Mouse (Mus musculus): ENCODE results near the gene Ccdc155. TPM values are rescaled to one million over a fixed set of nuclear protein-coding genes. Genes with fewer than 3 reads are reported as not detected.

Ccdc155 gene
- polyA plus RNA-seq, 1 experiment, result not detected

DNA sequence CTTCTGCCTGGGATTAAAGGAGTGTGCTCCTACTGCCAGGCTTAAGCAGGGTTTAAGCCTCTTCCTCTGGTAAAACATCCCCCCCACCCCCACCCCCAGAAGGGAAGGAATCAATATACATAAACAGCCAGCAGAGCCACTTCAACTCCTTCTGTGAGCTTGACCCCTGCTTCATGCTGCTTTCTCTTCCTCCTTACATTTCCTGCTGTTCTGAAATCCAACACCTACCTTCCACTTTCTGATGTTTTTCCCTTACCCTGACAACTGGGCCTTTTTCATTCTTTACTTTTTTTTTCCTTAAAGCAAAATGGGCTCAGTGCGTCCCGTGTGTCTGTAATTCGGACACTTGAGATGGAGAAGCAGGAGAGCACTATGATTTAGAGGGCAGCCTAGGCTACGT lies 54.4 kb downstream of the Ccdc155 start:
- Histone ChIP-seq H3K4me3 (ENCODE audit: insufficient read depth, poor library complexity, severe bottlenecking) (no peak overlapping the region), H3K79me3 (ENCODE audit: low read depth) (no peaks in the 10 kb centered on the region), H3ac (ENCODE audit: control insufficient read depth, insufficient read length, low read depth) (no peak overlapping the region), H3K79me2 (ENCODE audit: control insufficient read depth, insufficient read depth) (peaks cover 6% of the 10 kb centered on the region), H3K27me3 (ENCODE audit: control insufficient read depth, insufficient read depth, insufficient read length) (no peaks in the 10 kb centered on the region), H3K36me3 (ENCODE audit: control insufficient read depth, insufficient read depth) (no peaks in the 10 kb centered on the region)
- TF ChIP-seq USF1 (IDR thresholded peaks at IDR 0.05; ENCODE audit: low read depth), result no peak
- TF ChIP-seq FOSL1 (IDR thresholded peaks at IDR 0.05; ENCODE audit: insufficient read depth, low read length, poor library complexity, severe bottlenecking), result no peak
- no peak for TF ChIP-seq MAX (IDR thresholded peaks at IDR 0.05)
- no peak for TF ChIP-seq MYOG (IDR thresholded peaks at IDR 0.05; ENCODE audit: control insufficient read depth, extremely low read depth, insufficient read length)
- TF ChIP-seq CTCF (IDR thresholded peaks at IDR 0.05; ENCODE audit: control insufficient read depth, insufficient read depth, insufficient read length), result no peak
- TF ChIP-seq MYOD1 (IDR thresholded peaks at IDR 0.05; ENCODE audit: control insufficient read depth, insufficient read length, low read depth), result no peak
- no peak for TF ChIP-seq CEBPB (IDR thresholded peaks at IDR 0.05; ENCODE audit: low read depth)

DNA sequence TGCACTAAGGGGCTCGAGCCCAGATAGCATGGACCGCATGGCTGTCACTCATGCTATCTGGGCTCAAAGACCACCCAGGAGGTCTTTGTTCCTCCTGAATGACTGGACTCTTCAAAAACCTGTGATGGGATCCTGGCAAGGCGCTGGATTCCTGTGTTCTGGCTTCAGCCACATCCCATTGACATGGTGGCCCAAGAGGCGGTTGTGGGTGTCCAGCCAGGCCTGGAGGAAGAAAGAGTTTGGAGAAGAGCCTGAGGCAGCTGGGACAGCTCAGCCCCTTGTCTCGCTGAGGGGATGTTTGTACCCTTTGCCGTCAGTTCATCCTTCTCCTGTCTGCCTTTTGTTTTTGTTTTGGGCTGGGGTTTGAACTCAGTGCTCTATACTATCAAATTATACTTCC lies 55.1 kb downstream of the Ccdc155 start:
- Histone ChIP-seq H3K36me3 (ENCODE audit: control insufficient read depth, insufficient read depth) (no peaks in the 10 kb centered on the region), H3ac (ENCODE audit: control insufficient read depth, insufficient read length, low read depth) (no peak overlapping the region), H3K27me3 (ENCODE audit: control insufficient read depth, insufficient read depth, insufficient read length) (no peaks in the 10 kb centered on the region), H3K79me2 (ENCODE audit: control insufficient read depth, insufficient read depth) (peaks cover 6% of the 10 kb centered on the region), H3K79me3 (ENCODE audit: low read depth) (no peaks in the 10 kb centered on the region), H3K4me3 (ENCODE audit: insufficient read depth, poor library complexity, severe bottlenecking) (no peak overlapping the region)
- TF ChIP-seq MYOD1 (IDR thresholded peaks at IDR 0.05; ENCODE audit: control insufficient read depth, insufficient read length, low read depth), result no peak
- TF ChIP-seq MYOG (IDR thresholded peaks at IDR 0.05; ENCODE audit: control insufficient read depth, extremely low read depth, insufficient read length), result no peak
- no peak for TF ChIP-seq CEBPB (IDR thresholded peaks at IDR 0.05; ENCODE audit: low read depth)
- TF ChIP-seq FOSL1 (IDR thresholded peaks at IDR 0.05; ENCODE audit: insufficient read depth, low read length, poor library complexity, severe bottlenecking), result no peak
- TF ChIP-seq CTCF (IDR thresholded peaks at IDR 0.05; ENCODE audit: control insufficient read depth, insufficient read depth, insufficient read length), result no peak
- no peak for TF ChIP-seq USF1 (IDR thresholded peaks at IDR 0.05; ENCODE audit: low read depth)
- TF ChIP-seq MAX (IDR thresholded peaks at IDR 0.05), result no peak

DNA sequence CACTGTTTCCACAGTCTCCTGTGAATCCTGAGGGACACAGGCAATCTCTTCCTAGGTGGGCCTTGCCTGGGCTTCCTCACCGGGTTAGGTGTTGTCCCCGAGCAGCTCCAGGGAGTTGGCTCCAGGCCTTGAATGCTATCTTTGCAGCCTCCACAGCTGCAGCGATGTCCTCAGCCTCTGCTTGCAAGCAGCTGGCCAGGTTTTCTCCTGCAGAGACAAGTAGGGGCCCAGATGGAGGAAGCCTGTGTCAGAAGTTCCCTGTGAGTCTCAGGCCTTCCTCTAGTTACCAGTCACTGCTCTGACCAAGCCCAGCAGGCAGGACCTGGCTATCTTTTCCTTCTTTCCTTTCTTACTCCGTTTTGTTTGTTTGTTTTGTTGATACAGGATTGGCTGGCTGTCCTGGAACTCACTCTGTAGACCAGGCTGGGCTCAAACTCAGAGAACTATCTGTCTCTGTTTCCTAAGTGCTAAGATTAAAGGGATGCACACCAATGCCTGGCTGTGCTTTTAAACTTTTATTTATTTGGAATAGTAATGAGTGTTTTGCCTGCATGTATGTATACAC lies 56.1 kb downstream of the Ccdc155 start:
- H3K79me2 ChIP-seq (ENCODE audit: control insufficient read depth, insufficient read depth), result peaks cover 4% of the 10 kb centered on the region
- no peaks in the 10 kb centered on the region for H3K79me3 ChIP-seq (ENCODE audit: low read depth)
- no peak overlapping the region for H3K4me3 ChIP-seq (ENCODE audit: insufficient read depth, poor library complexity, severe bottlenecking)
- H3K36me3 ChIP-seq (ENCODE audit: control insufficient read depth, insufficient read depth), result no peaks in the 10 kb centered on the region
- H3K27me3 ChIP-seq (ENCODE audit: control insufficient read depth, insufficient read depth, insufficient read length), result no peaks in the 10 kb centered on the region
- no peak overlapping the region for H3ac ChIP-seq (ENCODE audit: control insufficient read depth, insufficient read length, low read depth)
- no peak for TF ChIP-seq FOSL1 (IDR thresholded peaks at IDR 0.05; ENCODE audit: insufficient read depth, low read length, poor library complexity, severe bottlenecking)

DNA sequence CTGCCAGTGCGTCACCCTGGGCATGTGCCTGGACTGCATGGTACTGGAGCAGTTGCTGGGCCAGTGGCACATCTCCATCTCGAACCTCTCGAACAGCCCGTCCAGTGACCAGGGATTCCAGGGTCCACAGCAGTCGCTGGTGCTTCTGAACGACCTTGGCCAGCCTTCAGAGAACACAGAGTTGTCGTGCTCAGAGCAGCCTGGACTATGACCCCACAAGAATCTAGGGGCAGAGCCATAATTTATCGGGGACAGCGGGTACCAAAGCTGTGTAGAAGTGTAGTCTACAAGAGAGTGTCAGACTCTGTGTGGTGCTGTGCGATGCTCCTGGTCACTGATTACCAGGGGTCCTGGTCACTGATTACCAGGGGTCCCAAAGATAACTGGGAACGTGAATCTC lies 56.8 kb downstream of the Ccdc155 start:
- no peak overlapping the region for H3ac ChIP-seq (ENCODE audit: control insufficient read depth, insufficient read length, low read depth)
- H3K27me3 ChIP-seq (ENCODE audit: control insufficient read depth, insufficient read depth, insufficient read length), result no peaks in the 10 kb centered on the region
- no peaks in the 10 kb centered on the region for H3K79me2 ChIP-seq (ENCODE audit: control insufficient read depth, insufficient read depth)
- no peak overlapping the region for H3K4me3 ChIP-seq (ENCODE audit: insufficient read depth, poor library complexity, severe bottlenecking)
- H3K36me3 ChIP-seq (ENCODE audit: control insufficient read depth, insufficient read depth), result no peaks in the 10 kb centered on the region
- H3K79me3 ChIP-seq (ENCODE audit: low read depth), result no peaks in the 10 kb centered on the region
- TF ChIP-seq MAX (IDR thresholded peaks at IDR 0.05) (no peak), CTCF (IDR thresholded peaks at IDR 0.05; ENCODE audit: control insufficient read depth, insufficient read depth, insufficient read length) (no peak), CEBPB (IDR thresholded peaks at IDR 0.05; ENCODE audit: low read depth) (no peak), USF1 (IDR thresholded peaks at IDR 0.05; ENCODE audit: low read depth) (no peak), MYOD1 (IDR thresholded peaks at IDR 0.05; ENCODE audit: control insufficient read depth, insufficient read length, low read depth) (no peak), MYOG (IDR thresholded peaks at IDR 0.05; ENCODE audit: control insufficient read depth, extremely low read depth, insufficient read length) (no peak), FOSL1 (IDR thresholded peaks at IDR 0.05; ENCODE audit: insufficient read depth, low read length, poor library complexity, severe bottlenecking) (no peak)

DNA sequence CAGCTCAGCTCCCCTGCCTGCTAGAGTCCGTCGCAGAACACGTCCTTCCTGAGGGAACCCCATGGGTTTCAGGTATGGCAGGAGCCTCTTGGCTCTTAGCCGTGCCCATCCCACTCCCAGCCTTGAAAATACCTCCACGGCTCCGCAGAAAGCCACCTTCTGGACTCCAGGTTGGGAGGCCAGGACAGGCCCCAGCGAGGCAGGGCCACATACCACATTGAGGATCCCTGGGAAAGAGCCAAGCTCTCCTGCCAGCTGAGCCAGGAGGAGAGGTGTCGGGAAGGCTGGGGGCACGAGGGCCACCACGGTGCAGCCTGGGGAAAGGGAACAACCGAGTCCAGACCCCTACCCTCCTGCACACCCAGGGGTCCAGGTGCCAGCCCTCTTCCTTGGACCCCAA lies 57.4 kb downstream of the Ccdc155 start:
- no peaks in the 10 kb centered on the region for H3K79me3 ChIP-seq (ENCODE audit: low read depth)
- no peaks in the 10 kb centered on the region for H3K27me3 ChIP-seq (ENCODE audit: control insufficient read depth, insufficient read depth, insufficient read length)
- no peaks in the 10 kb centered on the region for H3K36me3 ChIP-seq (ENCODE audit: control insufficient read depth, insufficient read depth)
- no peaks in the 10 kb centered on the region for H3K79me2 ChIP-seq (ENCODE audit: control insufficient read depth, insufficient read depth)
- no peak overlapping the region for H3ac ChIP-seq (ENCODE audit: control insufficient read depth, insufficient read length, low read depth)
- TF ChIP-seq MAX (IDR thresholded peaks at IDR 0.05) (no peak), CTCF (IDR thresholded peaks at IDR 0.05; ENCODE audit: control insufficient read depth, insufficient read depth, insufficient read length) (no peak), MYOD1 (IDR thresholded peaks at IDR 0.05; ENCODE audit: control insufficient read depth, insufficient read length, low read depth) (no peak), USF1 (IDR thresholded peaks at IDR 0.05; ENCODE audit: low read depth) (no peak), CEBPB (IDR thresholded peaks at IDR 0.05; ENCODE audit: low read depth) (no peak), FOSL1 (IDR thresholded peaks at IDR 0.05; ENCODE audit: insufficient read depth, low read length, poor library complexity, severe bottlenecking) (no peak), MYOG (IDR thresholded peaks at IDR 0.05; ENCODE audit: control insufficient read depth, extremely low read depth, insufficient read length) (no peak)
- H3K4me3 ChIP-seq (ENCODE audit: insufficient read depth, poor library complexity, severe bottlenecking), result no peak overlapping the region

DNA sequence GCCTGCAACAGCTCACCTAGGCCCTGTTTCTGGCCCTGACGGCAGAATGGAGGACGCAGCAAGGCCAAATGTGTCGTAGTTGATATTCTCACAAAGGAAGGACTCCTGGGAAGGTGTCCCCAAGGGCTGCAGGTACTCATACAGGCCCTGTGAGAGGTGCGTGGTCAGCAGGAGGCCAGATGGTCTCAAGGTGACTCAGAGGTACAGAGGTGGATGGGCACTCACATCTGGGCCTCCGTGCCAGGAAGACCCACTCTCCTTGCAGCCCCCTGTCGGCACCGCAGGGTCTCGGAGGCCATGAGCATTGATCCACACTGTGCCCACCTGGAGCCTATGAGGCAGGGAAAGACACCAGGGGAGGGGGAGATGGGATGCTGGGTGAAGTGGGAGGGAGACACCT lies 59.2 kb downstream of the Ccdc155 start:
- Histone ChIP-seq H3ac (ENCODE audit: control insufficient read depth, insufficient read length, low read depth) (no peak overlapping the region), H3K27me3 (ENCODE audit: control insufficient read depth, insufficient read depth, insufficient read length) (no peaks in the 10 kb centered on the region), H3K4me3 (ENCODE audit: insufficient read depth, poor library complexity, severe bottlenecking) (no peak overlapping the region), H3K79me3 (ENCODE audit: low read depth) (no peaks in the 10 kb centered on the region), H3K79me2 (ENCODE audit: control insufficient read depth, insufficient read depth) (no peaks in the 10 kb centered on the region), H3K36me3 (ENCODE audit: control insufficient read depth, insufficient read depth) (no peaks in the 10 kb centered on the region)
- TF ChIP-seq MYOD1 (IDR thresholded peaks at IDR 0.05; ENCODE audit: control insufficient read depth, insufficient read length, low read depth), result no peak
- no peak for TF ChIP-seq FOSL1 (IDR thresholded peaks at IDR 0.05; ENCODE audit: insufficient read depth, low read length, poor library complexity, severe bottlenecking)
- TF ChIP-seq CEBPB (IDR thresholded peaks at IDR 0.05; ENCODE audit: low read depth), result no peak
- TF ChIP-seq MYOG (IDR thresholded peaks at IDR 0.05; ENCODE audit: control insufficient read depth, extremely low read depth, insufficient read length), result no peak
- TF ChIP-seq MAX (IDR thresholded peaks at IDR 0.05), result no peak
- no peak for TF ChIP-seq CTCF (IDR thresholded peaks at IDR 0.05; ENCODE audit: control insufficient read depth, insufficient read depth, insufficient read length)
- no peak for TF ChIP-seq USF1 (IDR thresholded peaks at IDR 0.05; ENCODE audit: low read depth)

All from C2C12 (cell line).